In the genomic region with DNA sequence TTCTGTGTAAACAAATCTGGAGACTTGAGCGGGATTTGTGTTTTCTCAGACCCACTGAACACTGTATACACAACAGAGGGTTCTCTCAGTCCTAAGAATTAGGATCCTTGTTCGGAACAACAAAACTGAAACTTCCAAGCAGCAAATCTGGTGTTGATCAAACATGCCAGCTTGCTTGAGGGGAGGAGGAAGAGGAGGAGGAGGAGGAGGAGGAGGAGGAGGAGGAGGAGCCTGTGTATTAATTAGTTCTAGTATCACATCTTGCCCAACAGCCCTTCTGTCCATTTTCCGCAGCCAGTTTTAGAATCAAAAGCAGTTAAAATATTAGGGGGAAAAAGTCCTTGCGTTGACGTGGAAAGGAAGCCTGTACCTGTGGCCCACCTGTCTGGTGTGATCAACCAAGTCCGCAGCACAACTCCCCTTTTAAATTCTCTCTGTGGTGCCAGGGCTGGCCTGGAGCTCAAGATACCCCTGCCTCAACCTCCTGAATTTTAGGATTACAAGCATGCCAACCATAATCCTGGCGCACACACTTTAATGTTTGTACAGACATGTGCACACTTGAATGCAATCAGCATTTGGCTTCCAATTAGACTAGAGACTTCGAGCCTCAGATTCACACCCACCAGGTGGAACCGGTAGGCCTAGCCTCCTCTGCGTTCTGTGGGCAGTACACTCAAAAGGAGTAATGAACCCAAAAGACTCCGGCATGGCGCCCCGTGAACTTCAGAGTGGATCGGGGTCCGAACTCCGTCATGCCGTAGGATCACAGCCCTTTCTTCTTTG, we compare ENCODE assay signal across 7 mouse cellular contexts. TPM values are rescaled to one million over a fixed set of nuclear protein-coding genes. Genes with fewer than 3 reads are reported as not detected.
DNase-seq lines count a peak whose midpoint lies in the region; ATAC-seq and TF ChIP-seq lines count a peak whose summit lies in the region.

No protein-coding gene starts in this region.

- no peak for ATAC-seq in forebrain, postnatal 0 days
- no peak for ATAC-seq in liver, embryonic 14.5 days (ENCODE audit: insufficient read depth)
- ATAC-seq in activated CD4-positive, CD25-positive, alpha-beta regulatory T cell, adult 4 months = no peak

- no peaks in the 10 kb centered on the region for H3K27me3 ChIP-seq in forebrain, postnatal 0 days (ENCODE audit: insufficient read depth, low read length)
- H3K27me3 ChIP-seq in liver, embryonic 14.5 days (ENCODE audit: control insufficient read depth, insufficient read depth, low read length) = peaks cover 72% of the 10 kb centered on the region

- H3K4me1 ChIP-seq in forebrain, postnatal 0 days (ENCODE audit: insufficient read depth) = peaks cover 9% of the 10 kb centered on the region; the same call in 1 of the 2 replicates
- H3K4me1 ChIP-seq in liver, embryonic 14.5 days (replicated peaks; ENCODE audit: control insufficient read depth in 2 of 2, insufficient read depth in 2 of 2, low read length in 1 of 2) = no peaks in the 10 kb centered on the region

- TF ChIP-seq EP300 in liver, embryonic 14.5 days (IDR thresholded peaks at IDR 0.05; ENCODE audit: low read depth) = no peak

- DNase-seq in right cerebral cortex, postnatal 4 days = peak; percentile 11
- no peak for DNase-seq in right cerebral cortex, postnatal 14 days
- no peak for DNase-seq in forebrain, postnatal 0 days
- DNase-seq in liver, embryonic 14.5 days (ENCODE audit: low read depth in 3 of 3, low spot score in 3 of 3) = no peak
- DNase-seq in cerebellum, adult 8-10 months = no peak
- DNase-seq in right cerebral cortex, adult 18-20 months = no peak

- no peak for TF ChIP-seq CTCF in forebrain, postnatal 0 days (IDR thresholded peaks at IDR 0.05; ENCODE audit: low read depth)
- TF ChIP-seq CTCF in liver, embryonic 14.5 days (IDR thresholded peaks at IDR 0.05; ENCODE audit: low read depth) = no peak

- H3K36me3 ChIP-seq in forebrain, postnatal 0 days (ENCODE audit: insufficient read depth) = no peaks in the 10 kb centered on the region
- H3K36me3 ChIP-seq in liver, embryonic 14.5 days (replicated peaks; ENCODE audit: control insufficient read depth, insufficient read depth, low read depth) = no peaks in the 10 kb centered on the region

- H3K27ac ChIP-seq in forebrain, postnatal 0 days (ENCODE audit: low read depth, low read length) = no peak overlapping the region
- no peak overlapping the region for H3K27ac ChIP-seq in liver, embryonic 14.5 days

- 6% methylated on average over 17 of the region's 17 CpGs for WGBS in forebrain, postnatal 0 days
- WGBS in liver, embryonic 14.5 days (ENCODE audit: insufficient replicate concordance) = 13% methylated on average over 17 of the region's 17 CpGs

- peak overlapping the region; percentile 53; the same call in 1 of the 2 replicates for H3K9ac ChIP-seq in forebrain, postnatal 0 days
- H3K9ac ChIP-seq in liver, embryonic 14.5 days (replicated peaks) = no peak overlapping the region

- peak overlapping the region; percentile 91 for H3K4me2 ChIP-seq in forebrain, postnatal 0 days (ENCODE audit: low read depth)
- H3K4me2 ChIP-seq in liver, embryonic 14.5 days (ENCODE audit: low read depth) = peak overlapping the region; percentile 37

- no peaks in the 10 kb centered on the region for H3K9me3 ChIP-seq in forebrain, postnatal 0 days (ENCODE audit: low read length)
- no peaks in the 10 kb centered on the region for H3K9me3 ChIP-seq in liver, embryonic 14.5 days (ENCODE audit: control insufficient read depth, low read length)

- H3K4me3 ChIP-seq in forebrain, postnatal 0 days (ENCODE audit: low read depth, low read length) = peak overlapping the region; percentile 43
- H3K4me3 ChIP-seq in liver, embryonic 14.5 days (ENCODE audit: insufficient read depth in 1 of 2, low read depth in 2 of 2, low read length in 2 of 2) = peak overlapping the region in 1 of 2 experiments; percentile 37; a peak in 1 of 4 replicates

RNA-seq across cellular contexts. Expression of gene Dll1, which starts 3.3 kb away (rescaled TPM):
- 23.5 and 31.9 TPM in 2 replicates for total RNA-seq in forebrain, postnatal 0 days (2014; rRNA removed)
- 9.9 and 12.3 TPM in 2 replicates for polyA plus RNA-seq in forebrain, postnatal 0 days (2015; fragmentation: Nextera tagmentation; extraction: Ambion mirVana)
- polyA plus RNA-seq in liver, embryonic 14.5 days (2012; rRNA removed) = 0.74 and 0.78 TPM in 2 replicates
- 0.77 and 0.93 TPM in 2 replicates for polyA plus RNA-seq in liver, embryonic 14.5 days (2014; fragmentation: Nextera tagmentation; extraction: Ambion mirVana)
- polyA plus RNA-seq in activated CD4-positive, CD25-positive, alpha-beta regulatory T cell, adult 4 months (2017; shearing (Covaris generic)) = under 1 TPM in 1 of 2 experiments, not detected in 1; 0.63 TPM

RNA-seq across cellular contexts. Expression of gene Fam120b, which starts 16.1 kb away (rescaled TPM):
- 41.0 and 43.8 TPM in 2 replicates for total RNA-seq in forebrain, postnatal 0 days (2014; rRNA removed)
- 29.3 and 36.3 TPM in 2 replicates for polyA plus RNA-seq in forebrain, postnatal 0 days (2015; fragmentation: Nextera tagmentation; extraction: Ambion mirVana)
- polyA plus RNA-seq in liver, embryonic 14.5 days (2012; rRNA removed) = 2.4 and 3.1 TPM in 2 replicates
- polyA plus RNA-seq in liver, embryonic 14.5 days (2014; fragmentation: Nextera tagmentation; extraction: Ambion mirVana) = 4.1 and 5.6 TPM in 2 replicates
- 10 to 100 TPM; 26.8 to 32.4 TPM for polyA plus RNA-seq in activated CD4-positive, CD25-positive, alpha-beta regulatory T cell, adult 4 months (2017; shearing (Covaris generic))
